Mouse (Mus musculus): ENCODE data around the gene Pgf. TPM values are rescaled to one million over a fixed set of nuclear protein-coding genes. Genes with fewer than 3 reads are reported as not detected.
A peak's percentile ranks its signal among the peaks of the same experiment; 100 is the strongest.

Gene Pgf
- polyA plus RNA-seq, 1 experiment from 2014 or later, result 7.2 TPM

DNA sequence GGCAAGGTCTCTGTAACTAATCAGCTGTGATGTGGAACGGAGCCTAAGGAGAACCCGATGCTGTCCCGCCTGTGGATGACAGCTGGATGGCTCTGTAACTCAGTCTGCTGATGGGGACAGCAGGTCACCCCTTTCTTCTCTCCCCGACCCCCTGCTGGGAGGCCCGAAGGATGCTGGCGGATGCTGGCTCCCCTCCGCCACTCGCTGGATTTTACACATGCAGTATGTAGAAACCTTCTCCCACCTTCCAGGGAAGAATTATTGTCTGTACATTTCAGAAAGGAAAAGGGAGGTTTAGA, 4.7 kb upstream of the Pgf start:
- ATAC-seq, result 0 out of 2 replicates have a peak, but pooled peaks have one; percentile 22
- Histone ChIP-seq H3K9me3 (replicated peaks; ENCODE audit: control insufficient read depth, low read length) (no peaks in the 10 kb centered on the region), H3K4me3 (ENCODE audit: low read depth, low read length) (no peak overlapping the region), H3K27me3 (replicated peaks; ENCODE audit: control insufficient read depth, insufficient read depth, low read length) (no peaks in the 10 kb centered on the region), H3K4me1 (ENCODE audit: control insufficient read depth, insufficient read depth, low read length) (peaks cover 17% of the 10 kb centered on the region), H3K9ac (ENCODE audit: low read length) (no peak overlapping the region), H3K27ac (ENCODE audit: low read depth, low read length) (no peak overlapping the region), H3K4me2 (ENCODE audit: low read length) (no peak overlapping the region), H3K36me3 (ENCODE audit: control insufficient read depth, insufficient read depth, low read length) (no peaks in the 10 kb centered on the region)
- WGBS, result 5% methylated on average over 8 of the region's 8 CpGs
- DNase-seq (ENCODE audit: low spot score), result no peak

DNA sequence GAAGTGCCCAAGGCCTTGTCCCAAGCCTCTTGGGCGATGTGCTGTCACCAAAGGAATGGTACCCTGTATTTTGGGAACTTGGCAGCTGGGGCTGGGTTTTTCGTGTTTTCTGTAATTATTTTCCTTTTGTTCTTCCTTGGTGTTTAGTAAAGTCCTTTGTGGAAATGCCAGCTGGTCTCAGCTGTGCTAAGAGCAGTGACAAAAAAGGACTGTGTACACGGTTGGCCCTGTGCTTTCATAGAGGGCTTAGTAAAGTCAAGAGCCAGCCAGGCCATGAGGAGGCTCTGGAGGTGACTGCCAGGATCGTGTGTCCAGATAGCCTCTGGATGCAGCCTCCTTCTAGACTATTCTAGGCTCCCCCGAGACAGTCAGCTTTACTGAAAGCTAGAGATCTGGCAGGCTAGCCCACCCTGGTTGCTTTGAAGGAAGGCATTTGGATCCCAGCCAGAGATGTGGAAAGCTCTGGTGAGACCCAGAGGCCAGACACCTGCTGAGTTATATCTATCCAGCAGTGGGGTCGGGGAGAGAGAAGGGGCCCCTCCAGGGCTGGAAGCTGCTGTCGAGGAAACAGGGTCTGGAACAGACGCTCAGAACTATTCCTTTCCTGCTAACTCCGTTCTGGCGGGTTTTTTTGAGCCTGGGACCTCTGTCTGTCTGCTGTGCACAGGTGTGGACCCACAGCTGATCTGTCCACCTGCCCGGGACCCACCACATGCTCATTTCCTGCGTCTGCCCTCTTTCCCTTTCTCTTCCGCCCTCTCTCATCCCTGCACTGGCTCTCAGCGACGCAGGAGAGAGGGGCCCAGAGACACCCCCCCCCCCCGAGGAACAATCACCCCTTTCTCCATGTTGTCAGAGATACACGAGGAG, 4.1 kb upstream of the Pgf start:
- H3K4me1 ChIP-seq (ENCODE audit: control insufficient read depth, insufficient read depth, low read length), result peaks cover 23% of the 10 kb centered on the region
- no peaks in the 10 kb centered on the region for H3K9me3 ChIP-seq (replicated peaks; ENCODE audit: control insufficient read depth, low read length)
- no peaks in the 10 kb centered on the region for H3K27me3 ChIP-seq (replicated peaks; ENCODE audit: control insufficient read depth, insufficient read depth, low read length)
- DNase-seq (ENCODE audit: low spot score), result peak; percentile 65
- peak; percentile 27; the same call in 1 of the 2 replicates for ATAC-seq
- H3K36me3 ChIP-seq (ENCODE audit: control insufficient read depth, insufficient read depth, low read length), result no peaks in the 10 kb centered on the region
- H3K9ac ChIP-seq (ENCODE audit: low read length), result 0 out of 2 replicates have a peak overlapping the region, but pooled peaks have one; percentile 29
- no peak overlapping the region; the same call in 1 of the 2 replicates for H3K27ac ChIP-seq (ENCODE audit: low read depth, low read length)
- H3K4me2 ChIP-seq (ENCODE audit: low read length), result no peak overlapping the region
- 24% methylated on average over 17 of the region's 17 CpGs for WGBS
- no peak overlapping the region for H3K4me3 ChIP-seq (ENCODE audit: low read depth, low read length)

DNA sequence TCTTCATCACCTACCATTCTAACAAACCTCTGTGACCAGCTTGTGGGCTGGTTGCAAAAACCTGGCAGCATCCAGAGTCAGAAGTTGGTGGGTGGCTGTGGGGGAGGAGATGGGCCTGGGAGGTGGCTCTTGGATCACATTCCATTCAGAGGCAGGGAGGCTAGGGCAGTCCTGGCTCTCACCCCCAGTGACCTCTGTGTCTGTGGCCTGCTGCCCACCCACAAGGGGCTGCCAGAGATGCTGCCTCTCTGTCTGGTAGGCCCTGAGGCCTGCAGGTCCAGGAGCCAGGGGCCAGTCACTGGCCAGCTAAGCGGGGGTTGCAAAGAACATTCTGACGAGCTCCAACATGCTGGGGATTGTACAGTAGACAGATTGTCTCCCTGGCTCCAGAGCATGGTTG, 704 bp upstream of the Pgf start:
- no peak overlapping the region for H3K4me3 ChIP-seq (ENCODE audit: low read depth, low read length)
- H3K9ac ChIP-seq (ENCODE audit: low read length), result no peak overlapping the region
- H3K9me3 ChIP-seq (replicated peaks; ENCODE audit: control insufficient read depth, low read length), result no peaks in the 10 kb centered on the region
- H3K4me2 ChIP-seq (ENCODE audit: low read length), result no peak overlapping the region
- H3K4me1 ChIP-seq (ENCODE audit: control insufficient read depth, insufficient read depth, low read length), result peaks cover 41% of the 10 kb centered on the region
- ATAC-seq, result no peak
- H3K27ac ChIP-seq (ENCODE audit: low read depth, low read length), result no peak overlapping the region
- no peaks in the 10 kb centered on the region for H3K36me3 ChIP-seq (ENCODE audit: control insufficient read depth, insufficient read depth, low read length)
- 83% methylated on average over 2 of the region's 2 CpGs for WGBS
- no peak for DNase-seq (ENCODE audit: low spot score)
- H3K27me3 ChIP-seq (replicated peaks; ENCODE audit: control insufficient read depth, insufficient read depth, low read length), result no peaks in the 10 kb centered on the region

DNA sequence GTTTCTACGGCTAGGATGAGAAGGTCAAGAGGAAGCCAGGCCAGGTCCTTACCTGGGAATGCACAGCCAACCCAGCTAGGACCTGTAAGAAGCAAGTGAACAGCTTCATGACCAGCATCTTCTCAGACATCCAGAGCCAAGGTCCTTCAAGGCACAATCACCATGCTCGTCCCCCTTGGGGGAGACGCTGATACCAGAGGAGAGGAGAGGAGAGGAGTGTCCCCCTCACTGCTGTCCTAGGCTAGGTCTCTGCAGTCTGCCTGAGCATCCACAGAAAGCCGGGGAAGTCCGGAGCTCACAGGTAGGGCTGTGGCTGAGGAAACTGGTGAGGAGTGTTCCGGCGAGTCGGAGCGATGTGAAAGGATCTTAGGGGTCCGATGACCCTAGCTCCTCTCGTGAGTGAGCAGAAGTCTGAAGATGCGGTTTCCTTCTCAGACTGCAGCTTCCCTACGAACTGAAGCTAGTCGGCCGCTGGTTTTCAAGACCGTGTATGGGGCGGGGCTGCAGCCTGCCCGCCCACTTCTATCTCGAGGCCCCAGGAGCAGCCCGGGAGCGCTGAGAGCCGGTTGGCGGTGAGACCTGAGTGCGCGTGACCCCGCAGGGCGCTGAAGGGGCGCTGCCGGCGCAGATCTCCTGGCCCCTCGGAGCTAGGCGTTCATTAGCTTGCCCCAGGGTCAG, 605 bp downstream of the Pgf start:
- no peak for ATAC-seq
- Histone ChIP-seq H3K27me3 (replicated peaks; ENCODE audit: control insufficient read depth, insufficient read depth, low read length) (no peaks in the 10 kb centered on the region), H3K27ac (ENCODE audit: low read depth, low read length) (no peak overlapping the region), H3K4me3 (ENCODE audit: low read depth, low read length) (peak overlapping the region; percentile 29), H3K4me2 (ENCODE audit: low read length) (peak overlapping the region; percentile 58), H3K9ac (ENCODE audit: low read length) (peak overlapping the region; percentile 54), H3K9me3 (replicated peaks; ENCODE audit: control insufficient read depth, low read length) (no peaks in the 10 kb centered on the region), H3K36me3 (ENCODE audit: control insufficient read depth, insufficient read depth, low read length) (no peaks in the 10 kb centered on the region), H3K4me1 (ENCODE audit: control insufficient read depth, insufficient read depth, low read length) (peaks cover 36% of the 10 kb centered on the region)
- DNase-seq (ENCODE audit: low spot score), result peak; percentile 48
- 5% methylated on average over 32 of the region's 32 CpGs for WGBS

DNA sequence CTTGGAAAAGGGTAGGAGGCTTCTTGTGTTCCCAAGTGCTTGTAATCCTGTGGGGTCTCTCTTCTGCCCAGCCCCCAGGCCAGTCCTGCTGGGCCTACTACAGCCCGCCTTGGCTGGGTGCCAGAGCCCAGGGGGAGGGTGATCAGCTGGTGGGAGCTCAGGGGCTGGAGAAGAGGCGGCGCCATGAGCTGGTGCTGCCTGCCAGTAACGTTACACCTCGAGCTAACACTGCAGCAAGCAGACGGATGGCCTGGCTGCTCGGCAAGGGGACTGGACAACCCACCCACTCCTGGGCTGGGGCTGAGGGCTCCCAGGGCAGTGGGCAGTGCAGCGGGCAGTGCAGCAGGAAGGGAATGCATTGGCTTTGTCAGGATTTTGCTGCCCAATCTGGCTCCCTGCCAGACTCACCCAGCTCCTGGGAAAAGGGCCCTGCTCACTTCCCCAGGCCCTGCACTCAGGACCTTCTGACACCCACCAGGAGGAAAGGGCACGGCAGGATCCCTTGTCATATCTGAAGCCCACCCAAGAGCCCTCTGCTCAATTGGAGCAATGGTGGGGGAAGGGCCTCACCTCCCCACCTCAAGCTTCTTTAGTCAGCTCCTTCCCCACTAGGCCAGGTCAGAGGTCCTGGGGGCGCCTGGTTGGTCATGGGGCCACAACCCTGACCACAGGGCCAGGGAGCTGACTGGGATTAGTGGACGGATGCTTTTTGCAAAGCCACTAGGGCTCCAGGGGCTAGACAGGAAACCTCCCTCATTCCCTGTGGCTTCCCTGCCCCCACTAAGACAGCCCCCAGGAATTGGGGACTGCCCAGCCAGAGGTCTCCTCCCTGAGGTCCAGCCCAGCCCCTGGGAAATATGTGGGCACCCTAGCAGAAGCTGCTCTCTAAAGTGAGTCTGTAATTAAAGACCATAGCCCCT, 1.4 kb downstream of the Pgf start:
- peak overlapping the region; percentile 54 for H3K9ac ChIP-seq (ENCODE audit: low read length)
- no peaks in the 10 kb centered on the region for H3K36me3 ChIP-seq (ENCODE audit: control insufficient read depth, insufficient read depth, low read length)
- H3K4me2 ChIP-seq (ENCODE audit: low read length), result peak overlapping the region; percentile 58
- DNase-seq (ENCODE audit: low spot score), result peak; percentile 90
- WGBS, result 13% methylated on average over 11 of the region's 11 CpGs
- H3K4me1 ChIP-seq (ENCODE audit: control insufficient read depth, insufficient read depth, low read length), result peaks cover 28% of the 10 kb centered on the region
- no peaks in the 10 kb centered on the region for H3K9me3 ChIP-seq (replicated peaks; ENCODE audit: control insufficient read depth, low read length)
- H3K4me3 ChIP-seq (ENCODE audit: low read depth, low read length), result peak overlapping the region; percentile 29; the same call in 1 of the 2 replicates
- peak; percentile 92 for ATAC-seq
- H3K27me3 ChIP-seq (replicated peaks; ENCODE audit: control insufficient read depth, insufficient read depth, low read length), result no peaks in the 10 kb centered on the region
- peak overlapping the region; percentile 67 for H3K27ac ChIP-seq (ENCODE audit: low read depth, low read length)

DNA sequence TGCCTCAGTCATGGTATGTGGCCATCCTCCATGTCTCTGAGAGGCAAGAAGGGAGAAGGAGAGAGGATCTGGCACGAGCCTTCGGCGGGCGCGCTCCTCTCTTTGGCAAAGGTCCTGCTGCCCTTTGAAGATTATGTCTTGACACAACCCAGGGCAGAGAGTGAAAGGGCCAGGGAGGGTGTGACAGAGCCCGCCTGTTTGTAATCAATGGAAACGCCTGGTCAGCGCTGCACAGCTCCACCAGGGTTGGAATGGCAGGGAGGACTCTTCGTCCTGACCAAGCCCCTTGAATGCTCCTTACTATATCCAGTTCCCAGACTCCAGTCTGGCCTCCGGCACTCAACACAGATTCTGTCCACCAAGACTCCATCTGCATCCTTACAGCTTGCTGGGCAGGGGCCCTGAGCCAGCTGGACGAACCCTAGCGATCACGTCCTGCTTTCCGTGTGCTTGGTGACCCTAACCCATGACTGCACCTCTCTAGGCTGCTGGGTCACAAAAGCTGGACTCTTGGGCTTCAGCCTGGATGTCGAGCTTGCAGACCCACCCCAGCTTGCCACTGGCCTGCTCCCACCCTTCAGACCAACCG, 2.4 kb downstream of the Pgf start:
- peak; percentile 8; the same call in 1 of the 2 replicates for ATAC-seq
- Histone ChIP-seq H3K4me3 (ENCODE audit: low read depth, low read length) (peak overlapping the region; percentile 29; the same call in 1 of the 2 replicates), H3K4me1 (ENCODE audit: control insufficient read depth, insufficient read depth, low read length) (peaks cover 28% of the 10 kb centered on the region), H3K36me3 (ENCODE audit: control insufficient read depth, insufficient read depth, low read length) (no peaks in the 10 kb centered on the region; the same call in 1 of the 2 replicates), H3K9ac (ENCODE audit: low read length) (peak overlapping the region; percentile 49), H3K9me3 (replicated peaks; ENCODE audit: control insufficient read depth, low read length) (no peaks in the 10 kb centered on the region), H3K27ac (ENCODE audit: low read depth, low read length) (peak overlapping the region; percentile 36; the same call in 1 of the 2 replicates), H3K4me2 (ENCODE audit: low read length) (peak overlapping the region; percentile 58), H3K27me3 (replicated peaks; ENCODE audit: control insufficient read depth, insufficient read depth, low read length) (no peaks in the 10 kb centered on the region)
- DNase-seq (ENCODE audit: low spot score), result no peak
- 41% methylated on average over 16 of the region's 16 CpGs for WGBS

DNA sequence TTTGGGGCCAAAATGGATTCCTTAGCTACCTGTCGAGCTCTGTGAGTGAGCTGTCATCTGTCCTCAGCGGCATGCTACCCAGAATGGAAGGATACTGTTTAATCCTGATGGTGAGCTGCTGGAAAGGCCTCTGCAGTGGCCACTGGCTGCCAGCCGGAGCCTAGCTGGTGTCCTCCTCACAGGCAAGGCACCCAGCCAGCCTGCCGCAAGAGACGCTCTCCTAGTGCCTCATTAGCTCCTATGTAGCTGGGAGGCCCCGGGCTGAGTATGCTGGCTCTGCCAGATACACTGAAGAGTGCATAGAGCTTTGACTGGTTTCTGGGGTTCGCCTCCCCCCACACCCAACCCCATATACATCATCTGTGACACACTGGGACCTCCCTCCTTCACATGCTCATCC, 3.6 kb downstream of the Pgf start:
- ATAC-seq, result no peak
- peaks cover 28% of the 10 kb centered on the region for H3K4me1 ChIP-seq (ENCODE audit: control insufficient read depth, insufficient read depth, low read length)
- peak; percentile 52 for DNase-seq (ENCODE audit: low spot score)
- WGBS, result 46% methylated on average over 7 of the region's 7 CpGs
- H3K9ac ChIP-seq (ENCODE audit: low read length), result no peak overlapping the region
- H3K4me2 ChIP-seq (ENCODE audit: low read length), result no peak overlapping the region
- H3K9me3 ChIP-seq (replicated peaks; ENCODE audit: control insufficient read depth, low read length), result no peaks in the 10 kb centered on the region
- H3K27me3 ChIP-seq (replicated peaks; ENCODE audit: control insufficient read depth, insufficient read depth, low read length), result no peaks in the 10 kb centered on the region
- no peak overlapping the region for H3K4me3 ChIP-seq (ENCODE audit: low read depth, low read length)
- H3K36me3 ChIP-seq (ENCODE audit: control insufficient read depth, insufficient read depth, low read length), result no peaks in the 10 kb centered on the region; the same call in 1 of the 2 replicates
- H3K27ac ChIP-seq (ENCODE audit: low read depth, low read length), result no peak overlapping the region

DNA sequence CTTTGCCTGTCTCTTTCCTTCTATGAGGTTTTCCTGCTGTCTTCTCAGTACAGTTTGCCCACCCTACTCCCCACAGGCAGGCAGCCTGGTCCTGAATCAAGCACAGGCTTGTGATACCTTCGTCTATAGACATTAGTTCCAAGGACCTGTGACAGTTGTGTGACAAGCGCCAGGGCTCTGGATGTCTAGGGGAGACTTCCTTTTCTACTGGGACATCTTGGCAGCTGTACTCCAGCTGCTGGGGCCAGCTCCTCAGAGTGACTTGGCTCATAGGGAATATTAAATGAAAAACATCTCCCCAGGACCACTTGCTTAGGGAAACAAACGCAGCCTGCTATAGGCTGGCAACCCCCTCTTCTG, 6.7 kb downstream of the Pgf start:
- ATAC-seq, result no peak
- H3K4me2 ChIP-seq (ENCODE audit: low read length), result no peak overlapping the region

More for the DNA sequence above, 6.7 kb downstream of the Pgf start:
- H3K36me3 ChIP-seq (ENCODE audit: control insufficient read depth, insufficient read depth, low read length), result no peaks in the 10 kb centered on the region; the same call in 1 of the 2 replicates
- no peak overlapping the region for H3K27ac ChIP-seq (ENCODE audit: low read depth, low read length)
- H3K4me1 ChIP-seq (ENCODE audit: control insufficient read depth, insufficient read depth, low read length), result peaks cover 10% of the 10 kb centered on the region
- H3K9ac ChIP-seq (ENCODE audit: low read length), result no peak overlapping the region
- H3K27me3 ChIP-seq (replicated peaks; ENCODE audit: control insufficient read depth, insufficient read depth, low read length), result no peaks in the 10 kb centered on the region
- 83% methylated on average over 3 of the region's 3 CpGs for WGBS
- no peaks in the 10 kb centered on the region for H3K9me3 ChIP-seq (replicated peaks; ENCODE audit: control insufficient read depth, low read length)
- no peak overlapping the region for H3K4me3 ChIP-seq (ENCODE audit: low read depth, low read length)
- DNase-seq (ENCODE audit: low spot score), result no peak

All from forebrain, embryonic 14.5 days (tissue).